Mouse (Mus musculus): ENCODE data around the gene Hspa12a.

Hspa12a gene

DNA sequence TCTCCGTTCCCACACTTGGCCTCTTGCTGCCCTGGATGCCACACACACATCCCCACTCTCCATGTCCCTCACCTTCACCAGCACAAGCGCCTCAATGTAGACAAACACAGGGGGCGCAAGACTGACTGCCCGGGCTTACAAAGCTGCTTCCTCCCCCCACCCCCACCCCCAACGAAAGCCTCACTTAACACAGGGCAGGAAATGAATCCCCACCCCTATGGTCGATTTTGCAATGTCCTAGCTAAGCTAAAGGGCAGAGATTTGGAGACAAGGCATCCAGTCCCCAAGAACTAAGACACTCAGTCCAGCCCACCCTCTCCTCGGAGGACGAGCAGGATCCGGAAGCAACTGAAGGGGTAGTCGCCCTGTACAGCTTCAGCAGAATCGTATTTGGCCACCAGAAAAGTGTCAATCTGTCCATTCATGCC lies 32.5 kb downstream of the Hspa12a start:
- DNase-seq (ENCODE audit: low read depth, low spot score): peak; percentile 61

- DNase-seq (ENCODE audit: low read depth, low spot score): no peak
These were observed 35.4 kb downstream of the Hspa12a start for GRCm38 (mm10) chr19:58908018-58908417.

- no peak for DNase-seq (ENCODE audit: low read depth, low spot score)
These were observed 36.8 kb downstream of the Hspa12a start for GRCm38 (mm10) chr19:58906685-58907084.

DNA sequence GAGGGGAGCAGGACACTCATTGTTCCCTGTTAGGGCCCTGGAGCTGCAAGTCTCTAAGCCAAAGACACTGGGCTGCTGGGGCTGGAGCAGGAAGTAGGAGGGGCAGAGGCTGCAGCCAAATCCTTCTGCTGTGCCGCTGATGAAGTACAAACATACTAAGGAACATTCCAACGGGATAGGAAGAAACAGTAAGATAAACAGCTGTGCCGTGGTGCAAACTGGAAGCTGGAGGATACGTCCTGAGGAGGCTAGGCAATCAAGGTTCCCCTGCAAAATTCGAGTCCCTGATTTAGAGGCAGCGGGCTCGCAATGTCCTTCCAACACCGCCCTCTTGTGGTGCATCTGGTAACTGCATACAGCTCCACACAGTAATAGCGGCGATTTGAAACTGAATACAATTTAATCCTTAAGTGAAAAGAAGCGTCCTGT lies 39.5 kb downstream of the Hspa12a start:
- DNase-seq (ENCODE audit: low read depth, low spot score): peak; percentile 65

DNA sequence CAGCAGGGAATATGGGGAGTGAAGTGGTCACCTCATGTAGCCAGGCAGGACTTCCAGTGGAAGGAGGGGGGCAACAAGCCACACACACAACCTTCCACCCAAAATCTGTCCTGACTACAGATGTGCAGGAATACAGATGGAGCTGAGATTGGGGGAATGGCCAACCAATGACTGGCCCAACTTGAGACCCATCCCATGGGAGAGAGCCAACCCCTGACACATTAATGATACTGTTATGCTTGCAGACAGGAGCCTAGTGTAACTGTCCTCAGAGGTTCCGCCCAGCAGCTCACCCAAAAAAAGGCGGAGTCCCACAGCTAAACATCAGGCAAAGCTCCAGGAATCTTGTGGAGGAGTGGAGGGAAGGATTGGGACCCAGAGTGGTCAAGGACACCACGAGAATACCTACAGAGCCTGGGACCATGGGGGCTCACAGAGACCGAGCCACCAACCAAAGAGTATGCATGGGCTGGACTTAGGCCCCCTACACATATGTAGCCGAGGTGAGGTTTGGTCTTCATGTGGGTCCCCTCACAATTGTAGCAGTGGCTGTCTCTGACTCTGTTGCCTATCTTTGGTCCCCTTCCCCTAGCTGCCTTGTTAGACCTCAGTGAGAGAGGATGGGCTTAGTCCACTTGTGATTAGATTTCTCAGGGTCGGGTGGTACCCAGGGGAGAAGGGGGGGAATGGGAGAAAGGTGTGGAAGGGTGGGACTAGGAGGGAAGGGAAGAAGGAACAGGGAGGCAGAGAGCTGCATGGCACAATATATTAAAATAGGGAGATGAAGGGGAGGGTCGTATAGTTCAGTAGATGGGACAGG lies 40.2 kb downstream of the Hspa12a start:
- DNase-seq (ENCODE audit: low read depth, low spot score): no peak

GRCm38 (mm10) chr19:58900471-58900870 lies 43.0 kb downstream of the Hspa12a start:
- peak; percentile 27 for DNase-seq (ENCODE audit: low read depth, low spot score)

DNA sequence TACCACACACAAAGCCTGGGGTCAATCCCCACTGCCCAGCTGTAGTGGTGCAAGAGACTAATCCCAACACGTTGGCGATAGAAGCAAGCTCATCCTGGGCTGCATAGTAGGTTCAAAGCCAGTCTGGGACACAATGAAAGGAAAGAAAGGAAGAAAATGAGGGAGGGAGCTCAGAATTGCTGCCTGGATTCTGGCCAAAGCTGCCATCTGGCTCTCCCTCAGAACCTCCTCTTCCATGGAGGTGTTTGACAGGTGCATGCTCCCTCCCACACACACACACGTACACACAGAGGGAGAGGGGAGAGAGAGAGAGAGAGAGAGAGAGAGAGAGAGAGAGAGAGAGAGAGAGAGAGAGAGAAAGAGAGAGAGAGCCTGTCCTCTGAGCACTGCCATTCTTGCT lies 47.2 kb downstream of the Hspa12a start:
- DNase-seq (ENCODE audit: low read depth, low spot score): no peak

DNA sequence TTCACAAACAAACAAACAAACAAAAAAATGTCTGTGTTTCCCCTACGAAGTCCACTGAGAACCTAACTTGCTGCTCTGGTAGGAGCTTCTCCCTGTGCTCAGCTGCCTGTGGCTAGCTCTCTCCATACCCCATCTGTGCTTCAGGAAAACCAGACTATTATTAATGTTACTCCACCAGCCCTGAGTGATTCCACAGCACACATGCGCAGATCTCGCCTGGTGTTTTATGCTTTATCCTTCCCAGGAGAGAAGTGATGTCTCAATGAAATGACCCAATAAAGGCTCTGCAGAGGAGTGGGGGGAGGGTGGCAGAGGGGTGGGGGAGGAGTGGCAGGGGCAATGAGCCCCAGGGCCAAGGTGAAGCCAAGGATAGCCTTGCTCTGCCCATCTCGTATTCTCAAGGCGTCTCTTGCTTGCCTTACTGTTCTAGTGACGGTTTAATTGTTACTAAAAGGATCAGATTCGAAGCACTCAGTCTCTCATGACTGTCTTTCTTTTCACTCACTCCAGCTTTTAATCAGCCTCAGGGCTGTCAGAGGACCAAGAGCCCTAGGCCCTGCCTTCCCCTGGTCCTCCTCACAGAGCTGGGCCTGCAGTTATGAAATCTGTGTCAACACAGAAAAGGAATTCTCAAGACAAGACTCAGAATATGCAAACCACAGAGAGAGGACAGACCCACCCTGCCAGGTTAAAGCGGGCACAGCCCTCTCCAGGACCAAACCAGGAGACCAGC lies 54.0 kb downstream of the Hspa12a start:
- no peak for DNase-seq (ENCODE audit: low read depth, low spot score)

GRCm38 (mm10) chr19:58886467-58886866 lies 57.0 kb downstream of the Hspa12a start:
- DNase-seq (ENCODE audit: low read depth, low spot score): peak; percentile 35

DNA sequence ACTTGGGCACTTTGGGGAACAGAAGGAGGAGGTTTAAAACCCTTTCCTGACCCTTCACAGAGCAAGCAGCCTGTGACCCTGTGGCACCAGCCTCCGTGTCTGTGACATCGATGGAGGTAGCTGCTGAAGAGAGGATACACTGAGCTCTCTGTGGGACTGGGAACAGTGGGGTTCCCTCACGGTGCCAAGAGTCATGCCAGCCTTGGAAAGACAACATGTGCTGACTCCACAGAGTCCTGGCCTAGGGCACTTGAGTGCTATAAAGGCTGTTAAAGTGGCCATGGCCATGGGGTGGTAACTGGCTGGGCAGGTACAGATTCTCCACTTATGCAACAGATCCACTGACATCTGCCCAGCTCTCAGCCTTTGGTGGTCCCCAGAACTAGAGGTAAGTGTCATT lies 60.0 kb downstream of the Hspa12a start:
- no peak for DNase-seq (ENCODE audit: low read depth, low spot score)

DNA sequence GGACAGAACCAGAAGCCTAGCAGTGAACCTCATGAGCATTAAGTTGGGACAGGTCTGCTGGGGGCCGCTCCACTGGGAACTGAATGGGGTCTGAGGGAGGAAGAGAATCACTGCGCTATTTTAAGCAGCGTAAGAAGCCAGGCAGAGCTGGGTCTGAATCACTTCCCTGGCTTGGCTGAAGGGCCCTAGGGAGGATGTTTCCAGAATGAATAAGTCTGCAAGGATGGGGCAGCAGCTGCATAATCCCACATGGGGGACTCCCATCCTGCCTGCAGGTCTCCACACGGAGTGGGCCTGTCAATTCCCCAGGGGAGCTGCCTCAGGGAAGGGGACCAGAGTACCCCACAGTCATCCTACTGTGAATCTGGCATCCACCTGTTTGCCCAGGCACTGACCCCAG lies 61.1 kb downstream of the Hspa12a start:
- DNase-seq (ENCODE audit: low read depth, low spot score): no peak

DNA sequence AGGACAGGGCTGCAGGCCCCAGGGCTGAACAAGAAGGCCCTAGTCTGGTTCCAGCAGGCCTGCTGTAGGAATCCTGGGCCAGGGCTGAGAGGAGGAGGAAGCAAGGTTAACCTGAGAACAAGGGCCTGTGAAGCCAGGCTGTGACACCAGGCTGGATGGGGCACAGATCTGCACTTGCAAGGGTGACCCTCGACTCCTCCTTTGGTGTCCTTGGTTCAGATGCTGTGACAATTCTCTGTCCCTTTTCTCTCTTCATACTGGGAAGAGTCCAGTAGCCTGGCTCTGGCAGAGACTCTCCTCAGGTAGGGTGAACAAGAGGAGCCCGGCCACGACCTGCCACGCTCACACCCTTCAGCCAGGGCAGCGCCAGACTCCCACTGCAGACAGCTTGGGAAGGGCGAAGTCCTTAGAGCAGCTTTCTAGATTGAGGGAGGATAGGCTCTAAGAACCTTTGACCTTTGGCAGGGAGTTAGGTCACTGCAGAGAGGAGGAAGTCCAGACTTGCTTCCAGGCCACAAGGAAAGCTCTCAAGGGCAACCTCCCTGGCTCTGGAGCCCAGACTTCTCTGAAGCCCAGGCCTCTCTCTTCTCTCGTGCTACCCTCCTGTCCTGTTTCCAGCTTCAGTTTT lies 64.0 kb downstream of the Hspa12a start:
- no peak for DNase-seq (ENCODE audit: low read depth, low spot score)

DNA sequence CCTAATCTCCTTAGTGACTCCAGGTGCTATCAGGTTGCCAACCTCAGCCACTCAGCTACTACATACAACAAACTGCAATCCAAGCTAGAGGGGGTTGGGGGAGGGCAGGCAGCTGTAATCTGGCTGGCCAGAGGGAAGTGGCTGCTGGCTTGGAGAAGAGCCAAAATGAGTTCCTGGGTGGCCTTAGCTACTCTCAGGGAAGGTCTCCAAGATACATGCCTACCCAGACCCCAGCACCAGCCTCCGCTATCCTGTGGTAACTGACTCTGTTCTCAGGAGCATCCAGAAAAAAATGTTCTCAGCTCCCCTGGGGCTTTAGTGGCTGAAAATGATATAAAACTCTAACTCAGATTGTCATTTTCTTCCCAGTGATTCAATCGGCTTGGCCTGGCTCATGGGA lies 64.9 kb downstream of the Hspa12a start:
- DNase-seq (ENCODE audit: low read depth, low spot score): no peak

GRCm38 (mm10) chr19:58873536-58873935 lies 69.9 kb downstream of the Hspa12a start:
- no peak for DNase-seq (ENCODE audit: low read depth, low spot score)

- DNase-seq (ENCODE audit: low read depth, low spot score): peak; percentile 36
These were observed 70.8 kb downstream of the Hspa12a start for GRCm38 (mm10) chr19:58872381-58873259.

DNA sequence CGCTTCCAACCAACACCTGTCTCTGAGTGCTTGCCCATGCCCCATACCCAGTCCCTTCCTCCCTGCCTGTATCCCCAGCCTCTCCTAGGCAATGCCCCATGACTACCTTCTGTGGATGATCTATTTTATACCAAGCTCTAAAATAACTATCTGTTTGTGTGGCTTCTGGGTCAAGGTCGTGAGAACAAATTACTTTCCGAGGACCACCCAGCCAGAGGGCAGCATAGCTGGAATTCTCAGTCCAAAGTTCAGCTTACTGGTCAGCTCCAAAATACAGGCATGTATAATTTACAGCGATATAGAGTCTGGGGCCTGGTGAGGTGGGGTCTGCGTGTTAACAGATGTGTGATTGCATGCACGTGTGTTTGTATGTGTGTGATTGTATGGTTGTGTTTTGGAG lies 71.6 kb downstream of the Hspa12a start:
- peak; percentile 11 for DNase-seq (ENCODE audit: low read depth, low spot score)

DNA sequence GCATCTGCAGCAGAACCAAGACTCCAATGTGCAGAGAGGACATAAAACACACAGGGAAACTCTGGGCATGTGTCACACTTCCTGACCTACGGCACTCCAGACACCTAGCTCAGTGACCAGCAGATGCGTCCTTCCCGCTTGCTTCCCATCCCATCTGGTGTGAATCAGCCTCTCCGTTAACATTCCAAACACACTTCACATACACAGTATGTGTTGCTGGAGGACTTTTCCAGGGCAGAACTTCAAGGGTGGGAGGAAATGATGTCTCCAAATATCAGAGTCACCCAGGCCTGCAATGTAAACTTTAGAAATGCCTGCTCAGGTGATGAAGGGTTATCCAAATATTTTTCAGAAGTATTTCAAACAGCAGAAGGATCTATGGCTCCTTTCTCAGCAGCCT lies 76.8 kb downstream of the Hspa12a start:
- no peak for DNase-seq (ENCODE audit: low read depth, low spot score)

GRCm38 (mm10) chr19:58865224-58865623 lies 78.2 kb downstream of the Hspa12a start:
- DNase-seq (ENCODE audit: low read depth, low spot score): peak; percentile 10

DNA sequence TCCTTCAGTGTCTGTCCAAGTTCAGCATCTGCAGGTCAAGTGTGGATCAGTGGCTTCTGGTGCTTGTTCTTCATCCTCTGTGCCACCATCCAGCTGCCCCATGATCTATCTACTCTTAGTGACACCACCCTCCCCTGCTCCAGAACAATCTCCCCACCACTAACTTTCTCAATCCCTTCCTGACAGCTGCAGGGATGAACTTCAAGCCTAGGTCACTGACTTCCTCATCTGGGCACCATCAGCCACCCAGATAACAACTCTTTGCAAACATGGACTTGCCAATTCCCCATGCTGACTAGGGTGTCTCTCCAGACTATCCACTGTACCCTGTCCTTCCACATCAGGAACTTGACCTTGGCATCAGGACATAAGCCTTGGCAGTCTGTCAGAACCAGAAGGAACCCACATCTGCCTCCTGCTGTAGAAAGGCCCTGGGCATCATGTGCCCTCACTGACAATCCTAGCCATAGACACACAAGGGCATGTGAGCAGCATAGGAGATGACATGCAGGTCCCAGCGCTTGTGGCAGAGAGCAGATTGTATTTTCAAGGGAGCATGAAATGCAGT lies 79.4 kb downstream of the Hspa12a start:
- no peak for DNase-seq (ENCODE audit: low read depth, low spot score)

- DNase-seq (ENCODE audit: low read depth, low spot score): no peak
These were observed 82.2 kb downstream of the Hspa12a start for GRCm38 (mm10) chr19:58861174-58861760.
